Comparison of ENCODE assay signal across 12 mouse cellular contexts in the genomic region with DNA sequence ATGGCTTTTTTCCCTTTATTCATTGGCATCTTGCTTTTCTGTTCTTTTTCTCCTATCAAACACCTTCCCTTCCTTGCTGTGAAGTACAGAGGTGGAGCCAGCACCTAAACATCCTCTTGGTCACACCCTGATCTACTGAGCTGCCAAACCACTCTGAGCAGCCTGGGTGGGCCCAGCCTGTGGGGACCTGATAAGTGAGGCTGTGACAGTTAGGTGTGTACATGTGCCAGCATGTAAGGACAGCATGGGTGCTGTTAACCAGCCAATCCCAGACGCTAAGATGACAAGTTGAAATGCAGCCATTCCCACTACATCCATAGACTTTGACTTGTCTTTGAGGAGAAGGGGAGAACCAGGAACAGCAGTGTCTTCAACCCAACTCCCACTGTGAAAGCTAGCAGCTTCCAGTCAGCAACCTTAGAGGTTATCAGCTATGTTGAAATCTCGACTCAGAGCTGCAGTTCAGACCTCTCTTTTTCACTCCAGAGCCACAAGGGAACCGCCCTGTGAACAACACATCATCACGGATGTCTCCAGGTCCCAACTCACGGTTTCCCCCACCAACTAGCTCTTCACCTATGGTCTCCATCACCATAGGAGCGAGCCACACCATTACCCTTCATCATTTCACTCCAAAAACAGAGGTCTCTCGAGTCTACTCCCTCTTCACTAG. TPM values are rescaled to one million over a fixed set of nuclear protein-coding genes. Genes with fewer than 3 reads are reported as not detected.
A peak's percentile ranks its signal among the peaks of the same experiment; 100 is the strongest.
DNase-seq lines count a peak whose midpoint lies in the region; ATAC-seq lines count a peak whose summit lies in the region.
"Had no signal": no experiment of that assay in that cellular context is flagged by ENCODE, and none has a peak within 500 bp of the region (broad histone marks: within the 10 kb centered on the region; RNA-seq: fewer than 3 reads in every experiment).

No protein-coding gene starts in this region.

- no peaks in the 10 kb centered on the region for H3K36me3 ChIP-seq in limb, embryonic 12.5 days
- no peaks in the 10 kb centered on the region for H3K36me3 ChIP-seq in limb, embryonic 10.5 days
- H3K36me3 ChIP-seq in liver, embryonic 12.5 days = no peaks in the 10 kb centered on the region

- DNase-seq in limb, embryonic 10.5 days (ENCODE audit: low spot score) = no peak
- DNase-seq in spleen, postnatal 4 days (ENCODE audit: low spot score in 2 of 2) = peak; percentile 83
- no peak for DNase-seq in cerebellum, postnatal 10 days
- no peak for DNase-seq in gastrocnemius, postnatal 4 days (ENCODE audit: low spot score in 2 of 2)
- DNase-seq: heart, postnatal 14 days; kidney, adult 8-10 months; layer of hippocampus, postnatal 36 days; lung, adult 18-20 months had no signal

- H3K4me1 ChIP-seq in limb, embryonic 12.5 days (replicated peaks) = no peaks in the 10 kb centered on the region
- H3K4me1 ChIP-seq in limb, embryonic 10.5 days = no peaks in the 10 kb centered on the region
- peaks cover 70% of the 10 kb centered on the region for H3K4me1 ChIP-seq in liver, embryonic 12.5 days

- H3K4me3 ChIP-seq in limb, embryonic 12.5 days (replicated peaks) = no peak overlapping the region
- no peak overlapping the region for H3K4me3 ChIP-seq in limb, embryonic 10.5 days
- peak overlapping the region; percentile 3 for H3K4me3 ChIP-seq in liver, embryonic 12.5 days

- no peaks in the 10 kb centered on the region for H3K9me3 ChIP-seq in limb, embryonic 12.5 days
- no peaks in the 10 kb centered on the region for H3K9me3 ChIP-seq in limb, embryonic 10.5 days (replicated peaks)
- no peaks in the 10 kb centered on the region for H3K9me3 ChIP-seq in liver, embryonic 12.5 days (replicated peaks)

- H3K27me3 ChIP-seq in limb, embryonic 12.5 days = no peaks in the 10 kb centered on the region
- no peaks in the 10 kb centered on the region for H3K27me3 ChIP-seq in limb, embryonic 10.5 days (ENCODE audit: low read depth, poor library complexity, severe bottlenecking)
- H3K27me3 ChIP-seq in liver, embryonic 12.5 days (replicated peaks) = no peaks in the 10 kb centered on the region

- H3K9ac ChIP-seq in limb, embryonic 12.5 days (replicated peaks) = no peak overlapping the region
- H3K9ac ChIP-seq in liver, embryonic 12.5 days = peak overlapping the region; percentile 59

- 0 out of 2 replicates have a peak overlapping the region, but pooled peaks have one; percentile 7 for H3K27ac ChIP-seq in limb, embryonic 12.5 days
- H3K27ac ChIP-seq in limb, embryonic 10.5 days = no peak overlapping the region
- H3K27ac ChIP-seq in liver, embryonic 12.5 days = peak overlapping the region; percentile 97

- no peak for ATAC-seq in limb, embryonic 12.5 days (ENCODE audit: insufficient number of reproducible peaks, insufficient read depth, low FRiP score, low TSS enrichment, low read depth)
- peak; percentile 93 for ATAC-seq in common myeloid progenitor, adult 5-6 weeks (replicated peaks; ENCODE audit: low read depth, poor library complexity, severe bottlenecking)
- ATAC-seq in liver, embryonic 12.5 days = peak; percentile 100
- no peak for ATAC-seq in inflammation-experienced regulatory T-cells, adult 6 months

- no peak overlapping the region for H3K4me2 ChIP-seq in limb, embryonic 12.5 days
- H3K4me2 ChIP-seq in liver, embryonic 12.5 days = peak overlapping the region; percentile 54

- WGBS in limb, embryonic 12.5 days = 83% methylated on average over 7 of the region's 7 CpGs
- 83% methylated on average over 7 of the region's 7 CpGs for WGBS in limb, embryonic 10.5 days
- 28% methylated on average over 7 of the region's 7 CpGs for WGBS in liver, embryonic 12.5 days (ENCODE audit: insufficient replicate concordance)

RNA-seq across cellular contexts. Expression of gene Trim59, which starts 10.3 kb away (rescaled TPM):
- 175 and 194 TPM in 2 replicates for polyA plus RNA-seq in limb, embryonic 12.5 days (2016; fragmentation: Nextera tagmentation; extraction: Ambion mirVana)
- polyA plus RNA-seq in limb, embryonic 10.5 days (2016; fragmentation: Nextera tagmentation; extraction: Ambion mirVana) = 180 and 192 TPM in 2 replicates
- total RNA-seq in common myeloid progenitor, adult 5-6 weeks (2017) = 30.8 and 46.2 TPM in 2 replicates
- polyA plus RNA-seq in liver, embryonic 12.5 days (2016; fragmentation: Nextera tagmentation; extraction: Ambion mirVana) = 162 and 164 TPM in 2 replicates
- polyA plus RNA-seq in inflammation-experienced regulatory T-cells, adult 6 months (2017; shearing (Covaris generic)) = 10 to 100 TPM; 23.5 to 40.1 (median 31.3) TPM
- 10 to 100 TPM; 16.9 to 17.0 TPM for total RNA-seq in gastrocnemius, postnatal 4 days (2021)

RNA-seq across cellular contexts. Expression of gene Smc4, which starts 50.4 kb away (rescaled TPM):
- 187 and 188 TPM in 2 replicates for polyA plus RNA-seq in limb, embryonic 12.5 days (2016; fragmentation: Nextera tagmentation; extraction: Ambion mirVana)
- polyA plus RNA-seq in limb, embryonic 10.5 days (2016; fragmentation: Nextera tagmentation; extraction: Ambion mirVana) = 136 and 176 TPM in 2 replicates
- total RNA-seq in common myeloid progenitor, adult 5-6 weeks (2017) = 723 and 854 TPM in 2 replicates
- polyA plus RNA-seq in liver, embryonic 12.5 days (2016; fragmentation: Nextera tagmentation; extraction: Ambion mirVana) = 178 and 181 TPM in 2 replicates
- 100 to 1,000 TPM; 271 to 449 (median 425) TPM for polyA plus RNA-seq in inflammation-experienced regulatory T-cells, adult 6 months (2017; shearing (Covaris generic))
- 10 to 100 TPM; 47.6 to 49.5 TPM for total RNA-seq in gastrocnemius, postnatal 4 days (2021)

RNA-seq across cellular contexts. Expression of gene Ift80, which starts 50.5 kb away (rescaled TPM):
- 21.9 and 23.2 TPM in 2 replicates for polyA plus RNA-seq in limb, embryonic 12.5 days (2016; fragmentation: Nextera tagmentation; extraction: Ambion mirVana)
- polyA plus RNA-seq in limb, embryonic 10.5 days (2016; fragmentation: Nextera tagmentation; extraction: Ambion mirVana) = 16.8 and 19.6 TPM in 2 replicates
- 23.0 and 23.9 TPM in 2 replicates for total RNA-seq in common myeloid progenitor, adult 5-6 weeks (2017)
- polyA plus RNA-seq in liver, embryonic 12.5 days (2016; fragmentation: Nextera tagmentation; extraction: Ambion mirVana) = 6.8 and 7.1 TPM in 2 replicates
- 100 to 1,000 TPM in 1 of 3 experiments, 10 to 100 TPM in 2; 24.6 to 128 (median 99.2) TPM for polyA plus RNA-seq in inflammation-experienced regulatory T-cells, adult 6 months (2017; shearing (Covaris generic))
- total RNA-seq in gastrocnemius, postnatal 4 days (2021) = 10 to 100 TPM; 11.6 to 12.9 TPM

Comparison
In these comparisons a context has a peak if more than half of its experiments do, and no peak if none do; other contexts are left out.
1. ATAC-seq: peak in common myeloid progenitor, adult 5-6 weeks (single experiment) and liver, embryonic 12.5 days (single experiment); none in limb, embryonic 12.5 days (single experiment) and inflammation-experienced regulatory T-cells, adult 6 months (single experiment).
2. DNase-seq: peak in spleen, postnatal 4 days (2 of 2); none in limb, embryonic 10.5 days (single experiment), cerebellum, postnatal 10 days (0 of 2) and gastrocnemius, postnatal 4 days (0 of 2).